Comparison of ENCODE assay signal across 29 mouse cellular contexts in the genomic region with DNA sequence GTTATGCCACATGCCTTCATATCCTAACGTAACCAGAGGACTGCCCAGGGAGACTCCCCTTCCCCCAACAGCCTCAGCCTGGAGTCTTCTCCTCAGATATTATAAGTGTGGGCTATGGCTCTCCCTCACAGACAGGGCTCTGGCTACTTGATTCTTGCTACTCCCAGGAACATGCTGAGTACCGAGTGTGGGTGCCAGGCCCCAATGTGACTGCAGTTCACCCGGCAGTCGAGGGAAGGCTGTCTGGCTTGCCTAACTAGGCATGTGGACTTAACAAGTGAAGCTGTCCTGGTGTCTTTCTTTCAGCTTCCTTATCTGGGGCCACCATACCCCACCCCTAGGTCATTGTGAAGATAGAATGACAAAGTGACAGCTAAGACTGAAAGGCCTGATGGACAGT. TPM values are rescaled to one million over a fixed set of nuclear protein-coding genes. Genes with fewer than 3 reads are reported as not detected.
"Had no signal": no experiment of that assay in that cellular context is flagged by ENCODE, and none has a peak within 500 bp of the region (broad histone marks: within the 10 kb centered on the region; RNA-seq: fewer than 3 reads in every experiment).

No protein-coding gene starts in this region.

- H3K27ac ChIP-seq: limb, embryonic 12.5 days; limb, embryonic 15.5 days; liver, embryonic 12.5 days; liver, embryonic 15.5 days; macrophage; midbrain, embryonic 15.5 days; neural tube, embryonic 13.5 days; stomach, embryonic 15.5 days had no signal

- H3K27me3 ChIP-seq: limb, embryonic 15.5 days; liver, embryonic 15.5 days; stomach, embryonic 15.5 days had no signal

- H3K36me3 ChIP-seq: stomach, embryonic 15.5 days had no signal

- H3K9me3 ChIP-seq: limb, embryonic 12.5 days; limb, embryonic 15.5 days; liver, embryonic 12.5 days; liver, embryonic 15.5 days; midbrain, embryonic 15.5 days; neural tube, embryonic 13.5 days; stomach, embryonic 15.5 days had no signal

- ATAC-seq: liver, embryonic 12.5 days; lung, postnatal 0 days; midbrain, embryonic 15.5 days had no signal

- DNase-seq: kidney, adult 18-20 months; kidney, adult 9 months; kidney, postnatal 14 days; kidney, postnatal 4 days; left cerebral cortex, postnatal 4 days; lung, embryonic 14.5 days; retina, postnatal 1 day; right cerebral cortex, postnatal 25 days; spleen, adult 18-20 months; thymus, postnatal 36 days had no signal

- H3K4me3 ChIP-seq: limb, embryonic 12.5 days; limb, embryonic 15.5 days; liver, embryonic 12.5 days; liver, embryonic 15.5 days; midbrain, embryonic 15.5 days; myocyte; neural tube, embryonic 13.5 days; stomach, embryonic 15.5 days had no signal

- H3K4me2 ChIP-seq: limb, embryonic 12.5 days; limb, embryonic 15.5 days; liver, embryonic 12.5 days; liver, embryonic 15.5 days; lung, embryonic 14.5 days; midbrain, embryonic 15.5 days; neural tube, embryonic 13.5 days; stomach, embryonic 15.5 days had no signal

- H3K9ac ChIP-seq: limb, embryonic 12.5 days; limb, embryonic 15.5 days; liver, embryonic 12.5 days; liver, embryonic 15.5 days; lung, embryonic 14.5 days; midbrain, embryonic 15.5 days; neural tube, embryonic 13.5 days; stomach, embryonic 15.5 days had no signal

RNA-seq across cellular contexts. Expression of a gene that starts 5.0 kb away (rescaled TPM):
- total RNA-seq: left cerebral cortex, postnatal 14 days; left cerebral cortex, postnatal 4 days; monocyte, adult 5-6 weeks; neutrophil, adult 5-6 weeks had no signal
- polyA plus RNA-seq: limb, embryonic 12.5 days; limb, embryonic 15.5 days; lung, embryonic 14.5 days; macrophage; neural tube, embryonic 13.5 days had no signal

RNA-seq across cellular contexts. Expression of a gene that starts 26.1 kb away (rescaled TPM):
- total RNA-seq: layer of hippocampus, adult 18-20 months; left cerebral cortex, adult 8-10 months; left cerebral cortex, postnatal 14 days; left cerebral cortex, postnatal 4 days; megakaryocyte, adult 5-6 weeks; monocyte, adult 5-6 weeks had no signal
- polyA plus RNA-seq: kidney, embryonic 16.5 days; limb, embryonic 12.5 days; limb, embryonic 15.5 days; liver, embryonic 12.5 days; liver, embryonic 15.5 days; lung, embryonic 14.5 days; lung, postnatal 0 days; macrophage; midbrain, embryonic 15.5 days; myocyte; neural tube, embryonic 13.5 days; stomach, embryonic 15.5 days; thymus, postnatal 0 days had no signal

RNA-seq across cellular contexts. Expression of a gene that starts 38.1 kb away (rescaled TPM):
- total RNA-seq: layer of hippocampus, adult 18-20 months; left cerebral cortex, adult 8-10 months; left cerebral cortex, postnatal 14 days; left cerebral cortex, postnatal 4 days; megakaryocyte, adult 5-6 weeks; monocyte, adult 5-6 weeks; neutrophil, adult 5-6 weeks had no signal
- polyA plus RNA-seq: kidney, embryonic 16.5 days; limb, embryonic 12.5 days; limb, embryonic 15.5 days; liver, embryonic 12.5 days; liver, embryonic 15.5 days; lung, embryonic 14.5 days; lung, postnatal 0 days; macrophage; midbrain, embryonic 15.5 days; myocyte; neural tube, embryonic 13.5 days; stomach, embryonic 15.5 days; thymus, postnatal 0 days had no signal

RNA-seq across cellular contexts. Expression of a gene that starts 49.5 kb away (rescaled TPM):
- total RNA-seq: layer of hippocampus, adult 18-20 months; layer of hippocampus, postnatal 14 days; left cerebral cortex, adult 8-10 months; left cerebral cortex, postnatal 14 days; left cerebral cortex, postnatal 4 days; megakaryocyte, adult 5-6 weeks; monocyte, adult 5-6 weeks; neutrophil, adult 5-6 weeks had no signal
- polyA plus RNA-seq: kidney, embryonic 16.5 days; limb, embryonic 12.5 days; limb, embryonic 15.5 days; liver, embryonic 12.5 days; liver, embryonic 15.5 days; lung, embryonic 14.5 days; lung, postnatal 0 days; macrophage; midbrain, embryonic 15.5 days; myocyte; neural tube, embryonic 13.5 days; stomach, embryonic 15.5 days; thymus, postnatal 0 days had no signal
